ENCODE assay signal across 20 mouse cellular contexts in genomic region chr10:124878525-124878924, GRCm38 (mm10).
A peak's percentile ranks its signal among the peaks of the same experiment; 100 is the strongest.
DNase-seq lines count a peak whose midpoint lies in the region; ATAC-seq lines count a peak whose summit lies in the region.
"Had no signal": no experiment of that assay in that cellular context is flagged by ENCODE, and none has a peak within 500 bp of the region (broad histone marks: within the 10 kb centered on the region; RNA-seq: fewer than 3 reads in every experiment).

No protein-coding gene starts in this region.

- H3K27ac ChIP-seq in kidney, embryonic 16.5 days (ENCODE audit: low read length), result no peak overlapping the region
- H3K27ac ChIP-seq in kidney, embryonic 14.5 days (ENCODE audit: low read depth, low read length), result no peak overlapping the region
- no peak overlapping the region for H3K27ac ChIP-seq in midbrain, embryonic 12.5 days (replicated peaks)
- H3K27ac ChIP-seq in midbrain, embryonic 10.5 days (replicated peaks), result no peak overlapping the region
- H3K27ac ChIP-seq in stomach, embryonic 16.5 days (ENCODE audit: low read length), result no peak overlapping the region
- H3K27ac ChIP-seq: forebrain, embryonic 15.5 days; heart, embryonic 13.5 days had no signal

- no peak overlapping the region for H3K9ac ChIP-seq in kidney, embryonic 16.5 days (replicated peaks; ENCODE audit: low read length)
- H3K9ac ChIP-seq in kidney, embryonic 14.5 days (ENCODE audit: low read depth, low read length), result no peak overlapping the region
- H3K9ac ChIP-seq in midbrain, embryonic 12.5 days (replicated peaks), result no peak overlapping the region
- H3K9ac ChIP-seq in stomach, embryonic 16.5 days (ENCODE audit: low read length), result no peak overlapping the region
- H3K9ac ChIP-seq: forebrain, embryonic 15.5 days; heart, embryonic 13.5 days had no signal

- H3K4me3 ChIP-seq in kidney, embryonic 16.5 days (ENCODE audit: low read length), result no peak overlapping the region
- H3K4me3 ChIP-seq in kidney, embryonic 14.5 days (ENCODE audit: low read length), result no peak overlapping the region
- H3K4me3 ChIP-seq in midbrain, embryonic 12.5 days, result no peak overlapping the region
- H3K4me3 ChIP-seq in midbrain, embryonic 10.5 days, result no peak overlapping the region
- no peak overlapping the region for H3K4me3 ChIP-seq in stomach, embryonic 16.5 days (replicated peaks; ENCODE audit: low read length)
- H3K4me3 ChIP-seq: forebrain, embryonic 15.5 days; heart, embryonic 13.5 days had no signal

- peak; percentile 12 for DNase-seq in adrenal gland, adult 2 months
- no peak for DNase-seq in adrenal gland, postnatal 10 days
- DNase-seq in midbrain, embryonic 10.5 days (ENCODE audit: low spot score), result no peak
- DNase-seq in testis, postnatal 10 days (ENCODE audit: low spot score), result no peak
- DNase-seq: adrenal gland, postnatal 14 days; B cell, adult 2 months; cerebellum, adult 11-12 months; cerebellum, adult 9-10 months; cerebellum, postnatal 25 days; gastrocnemius, postnatal 36 days; heart, adult 11 months; heart, postnatal 36 days had no signal

- no peak overlapping the region for H3K4me2 ChIP-seq in kidney, embryonic 16.5 days (replicated peaks; ENCODE audit: low read depth, low read length)
- H3K4me2 ChIP-seq in kidney, embryonic 14.5 days (replicated peaks; ENCODE audit: low read depth, low read length), result no peak overlapping the region
- no peak overlapping the region for H3K4me2 ChIP-seq in midbrain, embryonic 12.5 days (replicated peaks)
- H3K4me2 ChIP-seq in stomach, embryonic 16.5 days (ENCODE audit: low read depth, low read length), result no peak overlapping the region
- H3K4me2 ChIP-seq: forebrain, embryonic 15.5 days; heart, embryonic 13.5 days had no signal

- no peaks in the 10 kb centered on the region for H3K27me3 ChIP-seq in kidney, embryonic 16.5 days (ENCODE audit: insufficient read depth, low read length)
- H3K27me3 ChIP-seq in kidney, embryonic 14.5 days (ENCODE audit: control insufficient read depth, insufficient read depth, low read length), result no peaks in the 10 kb centered on the region
- no peaks in the 10 kb centered on the region for H3K27me3 ChIP-seq in midbrain, embryonic 12.5 days
- no peaks in the 10 kb centered on the region for H3K27me3 ChIP-seq in midbrain, embryonic 10.5 days (ENCODE audit: low read depth, poor library complexity, severe bottlenecking)
- H3K27me3 ChIP-seq in stomach, embryonic 16.5 days (ENCODE audit: control insufficient read depth, insufficient read depth, low read length), result no peaks in the 10 kb centered on the region
- H3K27me3 ChIP-seq: forebrain, embryonic 15.5 days; heart, embryonic 13.5 days had no signal

- H3K9me3 ChIP-seq in kidney, embryonic 16.5 days (ENCODE audit: low read length), result no peaks in the 10 kb centered on the region
- no peaks in the 10 kb centered on the region for H3K9me3 ChIP-seq in kidney, embryonic 14.5 days (ENCODE audit: control insufficient read depth, low read length)
- no peaks in the 10 kb centered on the region for H3K9me3 ChIP-seq in midbrain, embryonic 12.5 days
- no peaks in the 10 kb centered on the region for H3K9me3 ChIP-seq in midbrain, embryonic 10.5 days (replicated peaks)
- H3K9me3 ChIP-seq in stomach, embryonic 16.5 days (replicated peaks; ENCODE audit: control insufficient read depth, low read length), result no peaks in the 10 kb centered on the region
- H3K9me3 ChIP-seq: forebrain, embryonic 15.5 days; heart, embryonic 13.5 days had no signal

- no peaks in the 10 kb centered on the region for H3K36me3 ChIP-seq in kidney, embryonic 16.5 days (ENCODE audit: insufficient read depth, low read length)
- no peaks in the 10 kb centered on the region for H3K36me3 ChIP-seq in kidney, embryonic 14.5 days (ENCODE audit: control insufficient read depth, insufficient read depth, low read length)
- no peaks in the 10 kb centered on the region for H3K36me3 ChIP-seq in midbrain, embryonic 12.5 days
- no peaks in the 10 kb centered on the region for H3K36me3 ChIP-seq in midbrain, embryonic 10.5 days
- no peaks in the 10 kb centered on the region for H3K36me3 ChIP-seq in stomach, embryonic 16.5 days (ENCODE audit: control insufficient read depth, insufficient read depth, low read length)
- H3K36me3 ChIP-seq: forebrain, embryonic 15.5 days; G1E; heart, embryonic 13.5 days had no signal

- peak; percentile 71; the same call in 1 of the 2 replicates for ATAC-seq in kidney, embryonic 16.5 days (ENCODE audit: low FRiP score, low TSS enrichment)
- ATAC-seq in kidney, embryonic 14.5 days (ENCODE audit: low FRiP score, low TSS enrichment), result no peak
- peak; percentile 62; the same call in 1 of the 2 replicates for ATAC-seq in midbrain, embryonic 12.5 days (ENCODE audit: low FRiP score, low read depth)
- peak; percentile 33; the same call in 1 of the 2 replicates for ATAC-seq in stomach, embryonic 16.5 days (ENCODE audit: insufficient read depth, low FRiP score)
- ATAC-seq: CD4-positive, CD25-positive, alpha-beta regulatory T cell, adult 4 months; forebrain, embryonic 15.5 days had no signal

- H3K4me1 ChIP-seq in kidney, embryonic 16.5 days (ENCODE audit: insufficient read depth, low read length), result no peaks in the 10 kb centered on the region
- H3K4me1 ChIP-seq in kidney, embryonic 14.5 days (ENCODE audit: control insufficient read depth, insufficient read depth, low read length), result no peaks in the 10 kb centered on the region
- no peaks in the 10 kb centered on the region for H3K4me1 ChIP-seq in midbrain, embryonic 12.5 days
- H3K4me1 ChIP-seq in midbrain, embryonic 10.5 days, result no peaks in the 10 kb centered on the region
- H3K4me1 ChIP-seq in stomach, embryonic 16.5 days (ENCODE audit: control insufficient read depth, insufficient read depth, low read length), result no peaks in the 10 kb centered on the region
- H3K4me1 ChIP-seq: forebrain, embryonic 15.5 days; heart, embryonic 13.5 days had no signal
